Mouse (Mus musculus) heart, postnatal 25 days (tissue): ENCODE data around the gene Doc2b. TPM values are rescaled to one million over a fixed set of nuclear protein-coding genes. Genes with fewer than 3 reads are reported as not detected.

Experiments
- DNase-seq: peaks from one replicate; pipeline ENCODE4 v3.0.0; 2022; ENCODE audit warnings: low spot score
- intact Hi-C: fragments of 180-260 bp; cut with DNase I; formaldehyde crosslinking; loops from one replicate; pipeline ENCODE4 v1.15.1; 2025
- total RNA-seq, 2 experiments: library from RNA; stranded (reverse); gene quantifications; 2 replicates each; pipeline ENCODE4 v1.2.3; 2021

Doc2b gene
- total RNA-seq, 2 experiments from 2014 or later = 0.14 to 0.42 TPM

DNA sequence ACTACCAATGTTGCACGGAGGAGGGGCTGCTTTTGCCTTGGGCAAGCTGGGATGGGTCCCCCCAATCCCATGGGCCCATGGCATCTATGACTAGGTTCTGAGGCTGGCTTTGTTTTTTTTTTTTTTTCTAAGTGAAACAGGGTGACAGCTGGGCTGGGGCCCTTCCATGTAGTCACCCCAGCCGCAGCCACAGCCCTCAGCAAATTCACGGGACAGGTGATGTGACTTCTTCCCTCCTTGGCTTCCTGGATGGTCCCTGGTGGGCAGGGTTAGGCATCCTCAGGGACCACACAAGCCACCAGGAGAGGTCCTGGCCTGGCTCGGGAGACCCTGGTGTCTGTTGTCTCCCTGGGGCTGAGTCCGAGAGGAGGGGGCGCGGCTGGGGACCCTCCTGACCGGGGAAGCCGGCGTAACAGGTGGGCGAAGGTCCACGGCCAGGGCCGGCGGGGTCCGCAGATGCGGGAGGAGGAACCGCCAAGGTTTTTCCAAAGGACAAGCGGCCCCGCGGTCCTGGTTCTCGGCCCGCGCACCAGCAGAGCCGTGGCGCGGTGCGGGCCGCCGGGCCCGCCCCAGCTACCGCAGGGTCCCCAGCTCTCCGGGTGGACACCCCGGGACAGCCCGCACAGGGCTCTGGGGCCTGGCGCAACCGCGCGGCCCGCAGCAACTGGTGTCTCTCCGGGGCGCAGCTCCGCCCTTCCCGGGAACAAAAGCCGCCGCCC, 1.1 kb downstream of the Doc2b start:
- intact Hi-C loops = no loop called here
- DNase-seq = no peak

DNA sequence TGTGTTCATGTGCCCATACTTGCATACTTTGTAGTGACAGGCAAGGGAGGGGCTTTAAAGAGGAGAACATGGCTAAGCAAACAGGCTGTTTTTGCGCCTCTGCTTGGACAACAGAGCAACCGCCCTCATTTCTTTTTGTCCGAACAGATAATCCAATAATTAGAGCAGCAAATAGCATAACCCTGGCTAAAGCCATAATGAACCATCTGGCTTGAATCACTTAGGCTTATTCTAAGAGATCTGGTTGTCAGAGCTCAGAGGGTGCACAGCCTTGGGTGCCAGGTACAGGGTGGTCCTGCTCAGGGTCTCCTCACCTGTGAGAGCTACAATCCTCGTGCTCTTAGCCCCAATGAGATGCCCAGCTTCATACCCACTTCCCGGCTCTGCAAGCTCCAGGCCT, 2.5 kb downstream of the Doc2b start:
- intact Hi-C loops = no loop called here
- no peak for DNase-seq

DNA sequence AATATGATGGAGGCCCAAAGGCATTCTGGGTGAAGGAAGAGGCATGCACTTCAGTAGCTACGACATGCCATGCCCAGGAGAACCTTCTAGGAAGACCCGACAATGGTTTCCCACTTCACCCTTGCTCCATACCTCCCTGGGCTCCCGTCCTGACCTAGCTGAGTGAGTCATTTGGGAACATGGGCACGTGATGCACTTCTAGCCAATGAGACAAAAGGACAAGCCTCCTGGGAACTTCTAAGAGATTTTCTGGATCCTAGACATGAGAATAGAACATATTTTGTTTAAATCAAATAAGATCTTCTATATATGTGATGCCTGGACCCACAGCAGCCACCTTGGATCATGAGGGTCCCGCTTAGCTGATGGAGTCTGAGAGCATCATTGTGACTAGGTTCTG, 3.3 kb downstream of the Doc2b start:
- DNase-seq = no peak
- intact Hi-C loops = no loop called here

DNA sequence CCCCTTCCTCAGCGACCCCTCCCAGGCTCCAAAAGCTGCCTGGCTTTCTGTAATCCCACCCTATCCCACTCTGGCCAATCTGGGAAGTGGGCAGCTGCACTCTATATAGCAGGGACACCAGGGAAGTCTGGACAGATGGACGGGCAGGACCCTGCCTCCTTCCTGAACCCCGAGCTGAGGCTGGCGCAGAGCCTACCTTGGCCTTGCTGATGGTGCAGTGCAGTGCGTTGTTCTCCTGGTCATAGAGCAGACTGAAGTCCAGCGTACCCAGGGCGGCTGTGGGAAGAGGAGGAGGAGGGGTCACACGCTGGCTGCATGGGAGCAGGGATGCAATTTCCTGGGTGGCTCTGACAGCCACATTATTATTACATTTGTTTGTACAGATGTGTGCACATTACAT, 10.0 kb downstream of the Doc2b start:
- intact Hi-C loops = loop anchor here (2.0 kb wide), 1 partner anchor 125 kb away; no protein-coding TSS in a partner anchor
- no peak for DNase-seq

DNA sequence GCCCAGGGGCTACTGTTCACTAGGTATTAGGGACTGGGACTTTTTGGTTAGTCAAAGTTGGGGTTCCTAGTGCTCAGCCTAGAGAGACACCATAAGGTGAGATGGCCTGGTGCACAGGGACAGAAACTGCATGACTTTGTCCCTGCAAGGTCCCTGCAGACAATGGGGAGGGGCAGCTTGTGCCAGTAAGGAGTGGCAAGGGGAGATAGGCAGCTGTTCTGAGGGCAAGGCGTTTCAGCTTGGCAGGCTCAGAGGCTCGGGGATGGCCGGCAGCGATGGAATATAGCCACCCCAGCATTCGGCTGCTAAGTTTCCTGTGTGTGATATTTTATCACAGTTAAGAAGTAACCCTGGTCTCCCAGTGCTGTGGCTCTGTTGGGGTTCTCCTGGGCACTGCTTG, 12.1 kb downstream of the Doc2b start:
- intact Hi-C loops = loop anchor here (2.0 kb wide), 2 partner anchors 127 to 183 kb away; no protein-coding TSS in a partner anchor

DNA sequence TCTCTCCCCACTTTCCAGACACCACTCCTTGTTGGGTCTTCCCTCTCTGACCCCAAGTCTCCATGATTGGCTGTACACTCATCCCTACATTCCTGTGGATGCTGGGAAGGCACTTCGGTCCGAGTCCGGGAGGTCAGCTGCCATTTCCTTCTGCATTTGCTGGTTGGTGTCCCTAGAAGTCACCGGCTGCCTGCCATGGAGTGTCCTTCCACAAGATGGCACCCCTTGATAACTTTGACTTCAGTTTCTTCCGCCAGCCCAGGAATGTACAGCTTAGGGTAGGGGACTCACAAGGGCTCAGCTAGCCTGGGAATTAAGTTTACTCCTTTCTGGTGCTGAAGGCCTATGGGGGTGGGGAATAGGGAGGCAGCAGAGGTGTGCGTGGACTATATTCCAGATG, 13.9 kb downstream of the Doc2b start:
- peak; percentile 23 for DNase-seq
- intact Hi-C loops = loop anchor here (2.0 kb wide), 2 partner anchors 185 to 385 kb away; no protein-coding TSS in a partner anchor

More for the DNA sequence above, 12.1 kb downstream of the Doc2b start:
- DNase-seq = no peak

DNA sequence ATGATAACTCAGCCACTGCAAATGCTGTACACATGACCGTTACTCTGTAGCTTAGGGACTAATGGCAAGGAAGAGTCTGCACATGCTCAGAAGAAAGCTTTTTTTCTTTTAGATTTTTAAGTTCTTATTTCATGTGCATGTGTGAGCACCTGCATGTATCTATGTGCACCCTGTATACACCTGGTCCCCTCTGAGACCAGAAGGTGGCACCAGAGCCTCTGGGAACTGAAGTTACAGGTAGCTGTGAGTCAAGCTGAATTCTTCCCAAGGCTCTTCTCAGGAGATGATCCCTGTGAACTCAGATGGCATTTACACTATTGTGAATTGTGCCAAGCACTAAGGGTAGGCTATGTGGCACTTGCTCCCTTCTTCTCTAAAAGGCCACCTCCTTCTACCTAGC, 19.9 kb downstream of the Doc2b start:
- intact Hi-C loops = no loop called here
- no peak for DNase-seq

DNA sequence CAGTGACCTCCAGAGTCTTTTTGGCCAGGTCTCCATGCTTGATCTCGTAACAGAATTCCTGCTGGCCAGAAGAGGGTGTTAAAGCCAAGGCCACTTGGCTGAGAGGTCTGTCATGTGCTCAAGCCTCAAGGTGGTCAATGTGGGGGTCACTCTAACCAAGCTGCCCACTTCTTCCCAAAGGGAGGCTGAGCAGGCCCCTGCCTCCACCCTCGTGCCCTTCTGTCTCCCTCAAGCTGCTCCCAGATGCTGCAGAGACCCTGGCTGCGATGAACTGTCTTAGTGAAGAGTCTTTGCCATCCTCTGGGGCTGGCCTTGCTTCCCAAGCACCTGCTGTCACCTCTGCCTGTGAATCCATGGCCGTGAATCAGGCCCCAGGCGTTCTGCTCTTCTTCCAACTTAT, 23.3 kb downstream of the Doc2b start:
- intact Hi-C loops = no loop called here
- no peak for DNase-seq

DNA sequence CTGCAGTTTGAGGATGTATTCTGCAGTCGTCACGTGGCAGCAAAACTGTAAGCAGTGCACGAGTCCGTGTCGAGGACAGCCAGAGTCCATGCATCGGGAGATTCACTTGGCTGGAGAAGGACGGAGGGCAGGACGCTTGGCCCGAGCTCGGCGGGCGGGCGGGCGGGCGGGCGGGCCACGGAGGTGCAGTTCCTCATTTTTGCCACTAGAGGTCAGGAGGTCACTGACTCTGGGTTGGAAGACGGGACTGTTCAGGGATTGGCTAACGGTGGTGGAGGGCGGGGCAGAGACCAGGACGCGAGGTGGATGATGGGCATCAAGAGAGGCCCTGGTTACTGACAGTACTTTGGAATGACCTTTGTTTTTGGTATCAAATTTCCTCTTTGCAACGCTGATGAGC, 26.6 kb downstream of the Doc2b start:
- DNase-seq = peak; percentile 69
- intact Hi-C loops = loop anchor here (5.0 kb wide), 1 partner anchor 52 kb away; no protein-coding TSS in a partner anchor

DNA sequence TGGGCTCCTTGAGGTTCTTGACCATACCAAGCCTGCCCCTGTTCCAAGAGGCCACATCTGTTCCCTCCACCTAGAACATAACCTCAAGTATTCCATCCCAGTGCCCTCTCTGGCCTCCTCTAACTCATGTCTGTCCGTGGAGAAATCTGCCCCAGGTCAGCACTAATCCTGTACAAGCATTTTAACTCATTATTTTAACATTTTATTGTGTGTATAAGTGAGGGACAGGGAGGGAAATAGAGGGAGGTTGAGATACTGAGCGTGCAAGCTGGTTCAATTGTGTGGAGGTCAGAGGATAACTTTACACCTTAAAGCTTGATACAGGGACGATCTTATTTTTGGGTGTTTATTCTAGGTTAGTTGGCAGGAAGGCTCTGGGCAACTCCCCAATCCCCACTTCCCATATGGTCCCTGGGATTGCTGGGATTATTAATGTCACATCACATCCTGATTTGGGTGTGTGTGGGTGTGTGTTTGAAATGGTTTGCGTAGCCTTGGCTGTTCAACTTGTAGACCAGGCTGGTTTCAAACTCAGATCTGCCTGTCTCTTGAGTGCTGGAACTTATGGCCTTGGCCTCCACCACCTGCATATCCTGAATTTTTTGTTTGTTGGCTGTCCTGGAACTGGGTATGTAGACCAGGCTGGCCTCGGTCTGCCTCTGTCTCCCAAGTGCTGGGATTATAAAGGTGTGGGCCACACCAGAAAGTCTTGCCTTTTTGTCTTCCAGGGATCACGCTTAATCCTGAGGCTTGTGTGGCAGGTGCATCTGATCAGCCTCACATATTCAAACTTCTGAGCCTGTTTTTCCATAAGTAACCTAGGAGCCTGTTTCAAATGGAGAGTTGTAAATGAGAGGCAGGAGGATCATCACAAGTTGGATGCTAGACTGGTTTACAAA, 27.5 kb downstream of the Doc2b start:
- no peak for DNase-seq
- intact Hi-C loops = loop anchor here (5.0 kb wide), 1 partner anchor 51 kb away; no protein-coding TSS in a partner anchor

DNA sequence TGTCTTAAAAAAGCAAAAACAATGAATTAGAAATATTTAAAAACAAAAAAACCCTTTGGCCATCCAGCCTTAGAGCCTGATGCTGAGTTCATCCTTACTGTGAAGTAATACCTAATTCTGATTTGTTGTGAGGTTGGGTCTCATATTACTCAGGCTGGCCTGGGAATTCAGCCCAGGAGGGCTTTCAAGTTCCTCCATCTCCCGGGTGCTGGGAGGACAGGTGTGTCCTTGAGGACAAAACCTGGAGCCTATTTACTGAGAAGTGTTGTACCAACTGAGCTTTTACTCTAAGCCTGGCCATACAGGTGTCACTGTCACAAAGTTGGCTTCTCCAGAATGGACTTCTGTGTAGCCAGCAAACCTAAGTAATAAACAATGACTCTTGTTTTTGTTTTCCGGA, 28.8 kb downstream of the Doc2b start:
- no peak for DNase-seq
- intact Hi-C loops = loop anchor here (5.0 kb wide), 1 partner anchor 50 kb away; no protein-coding TSS in a partner anchor

DNA sequence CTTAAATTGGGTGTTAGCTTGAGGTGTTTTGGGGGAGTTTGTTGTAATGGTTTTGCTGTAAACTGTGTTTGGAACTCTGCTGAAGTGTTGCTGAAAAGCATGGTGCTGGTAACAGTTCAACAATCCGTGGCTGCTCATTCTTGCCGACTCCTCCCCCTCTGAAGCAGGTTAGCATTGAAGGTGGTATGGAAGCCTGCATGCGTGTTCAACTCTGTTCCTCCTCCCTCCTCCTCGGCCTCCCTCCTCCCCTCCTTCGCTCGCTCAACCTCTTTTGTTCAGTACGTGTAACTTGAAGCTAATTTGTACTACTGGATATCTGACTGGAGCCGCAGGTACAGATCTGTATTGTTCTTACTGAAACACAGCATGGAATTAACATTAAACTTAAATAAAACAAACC, 30.7 kb downstream of the Doc2b start:
- intact Hi-C loops = loop anchor here (5.0 kb wide), 1 partner anchor 48 kb away; no protein-coding TSS in a partner anchor
- no peak for DNase-seq

DNA sequence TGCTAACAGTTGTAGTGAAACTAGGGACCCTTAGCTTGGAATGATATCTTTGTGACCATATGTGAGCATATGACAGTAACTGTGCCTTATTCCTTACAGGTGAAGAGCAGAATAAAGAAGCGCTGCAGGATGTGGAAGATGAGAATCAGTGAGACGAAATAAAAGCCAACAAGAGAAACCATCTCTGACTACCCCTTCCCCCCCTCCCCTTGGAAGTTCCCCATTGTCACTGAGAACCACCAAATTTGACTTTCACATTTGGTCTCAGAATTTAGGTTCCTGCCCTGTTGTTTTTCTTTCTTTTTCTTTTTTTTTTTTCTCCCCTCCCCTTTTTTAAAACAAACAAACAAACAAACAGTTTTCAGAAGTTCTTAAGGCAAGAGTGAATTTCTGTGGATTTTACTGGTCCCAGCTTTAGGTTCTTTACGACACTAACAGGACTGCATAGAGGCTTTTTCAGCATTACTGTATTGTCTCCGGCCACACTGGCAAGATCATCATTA, 31.3 kb downstream of the Doc2b start:
- intact Hi-C loops = loop anchor here (5.0 kb wide), 1 partner anchor 47 kb away; no protein-coding TSS in a partner anchor
- no peak for DNase-seq

DNA sequence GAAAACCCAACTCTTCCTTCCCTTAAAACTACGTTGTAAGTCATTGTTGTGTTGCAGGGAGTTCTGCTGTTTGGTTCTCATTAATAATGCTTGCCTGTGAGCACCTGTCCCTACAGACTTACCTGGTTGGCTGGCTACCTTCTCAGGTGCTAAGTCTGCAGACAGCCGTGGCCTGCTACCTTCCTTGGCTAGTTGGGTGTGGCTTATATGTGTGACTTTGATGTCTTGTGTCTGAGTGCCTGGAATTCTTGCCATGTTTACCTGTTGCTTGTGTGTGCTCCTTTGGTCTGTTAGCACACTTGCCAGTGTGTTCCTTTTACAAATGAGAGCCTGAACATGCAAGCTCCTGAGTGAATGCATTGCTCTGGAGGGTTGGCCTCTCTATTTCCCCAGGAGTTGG, 33.1 kb downstream of the Doc2b start:
- intact Hi-C loops = no loop called here
- DNase-seq = no peak

DNA sequence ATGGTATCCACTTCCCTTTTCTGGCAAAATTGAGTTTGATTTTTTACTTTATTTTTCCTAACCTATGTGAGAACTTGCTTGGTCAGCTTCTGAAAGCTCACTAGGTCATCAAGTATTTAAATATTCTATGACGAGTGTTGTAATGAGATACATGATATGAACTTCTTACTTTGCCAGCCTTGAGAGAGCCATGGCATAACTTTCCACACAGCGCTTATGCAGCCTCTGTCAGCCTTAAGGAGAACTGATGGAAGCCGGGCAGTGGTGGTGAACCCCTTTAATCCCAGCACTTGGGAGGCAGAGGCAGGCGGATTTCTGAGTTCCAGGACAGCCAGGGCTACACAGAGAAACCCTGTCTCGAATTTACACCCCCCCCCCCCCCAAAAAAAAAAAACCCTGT, 35.1 kb downstream of the Doc2b start:
- DNase-seq = no peak
- intact Hi-C loops = no loop called here

DNA sequence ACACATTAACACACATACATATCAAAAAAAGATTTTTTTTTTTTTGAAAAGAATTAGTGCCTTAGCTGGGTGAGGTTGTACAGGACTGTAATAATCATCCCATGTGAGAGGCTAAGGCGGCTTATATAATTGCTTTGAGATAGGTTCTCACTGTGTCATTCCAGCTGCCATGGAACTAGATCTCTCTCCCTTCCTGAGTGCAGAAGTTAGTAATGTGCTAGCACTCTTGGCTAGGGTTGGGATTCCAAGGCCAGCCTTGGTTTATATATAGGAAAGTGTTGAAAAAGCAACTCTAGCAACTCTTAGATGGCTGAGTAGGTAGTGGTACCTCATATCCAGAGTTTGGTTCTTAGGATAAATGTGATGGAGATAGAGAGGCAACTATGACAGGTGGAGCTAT, 37.3 kb downstream of the Doc2b start:
- no peak for DNase-seq
- intact Hi-C loops = no loop called here

DNA sequence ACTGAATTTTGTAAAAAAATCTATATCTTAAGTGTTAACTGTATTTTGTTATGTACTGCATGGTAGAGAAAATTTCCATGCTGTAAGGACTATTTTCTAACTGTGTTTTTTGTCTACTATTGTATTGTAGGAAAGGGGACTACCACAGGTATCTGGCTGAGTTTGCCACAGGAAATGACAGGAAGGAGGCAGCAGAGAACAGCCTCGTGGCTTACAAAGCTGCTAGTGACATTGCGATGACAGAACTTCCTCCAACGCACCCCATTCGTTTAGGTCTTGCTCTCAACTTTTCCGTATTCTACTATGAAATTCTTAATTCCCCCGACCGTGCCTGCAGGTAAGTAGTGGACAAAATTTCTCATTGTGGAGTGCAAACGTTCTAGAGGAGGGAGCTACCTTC, 39.2 kb downstream of the Doc2b start:
- no peak for DNase-seq
- intact Hi-C loops = no loop called here

DNA sequence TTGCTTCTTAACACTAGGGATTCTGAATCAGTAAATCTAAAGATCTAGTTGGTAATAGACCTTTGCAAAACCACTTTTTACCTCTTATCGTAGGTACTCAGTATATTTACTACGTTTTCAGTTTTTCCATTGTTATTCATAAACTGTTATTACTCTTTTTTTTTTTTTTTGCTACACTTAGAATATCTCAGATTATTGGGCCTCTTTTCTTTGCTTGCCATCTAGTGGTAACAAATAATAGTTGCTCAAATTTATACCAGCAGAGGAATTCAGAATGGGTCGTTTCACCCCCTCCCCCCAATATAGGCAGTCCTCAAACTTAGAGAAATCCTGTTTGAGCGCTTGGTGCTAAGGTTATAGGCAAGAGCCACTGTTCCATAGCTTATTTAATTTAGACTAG, 44.8 kb downstream of the Doc2b start:
- intact Hi-C loops = loop anchor here (2.0 kb wide), 1 partner anchor 14 kb away; no protein-coding TSS in a partner anchor
- no peak for DNase-seq

DNA sequence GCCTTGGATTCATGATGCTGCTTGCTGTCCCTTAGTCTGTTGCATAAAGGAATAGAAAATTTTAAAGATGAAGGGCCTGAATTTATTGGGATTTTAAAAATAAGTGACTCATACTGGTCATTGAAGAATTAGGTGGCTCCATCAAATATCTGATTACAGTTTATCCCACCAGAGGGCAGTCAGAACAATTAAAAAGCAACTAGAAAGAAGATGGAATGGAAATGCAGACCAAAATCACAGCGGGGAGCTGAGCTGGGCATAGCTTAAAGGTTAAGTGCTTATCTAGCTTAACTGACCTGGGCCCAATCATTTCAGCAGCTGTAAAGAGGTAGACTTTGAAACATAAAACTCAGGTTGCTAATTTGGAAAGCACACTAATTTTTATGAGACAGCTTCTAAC, 45.3 kb downstream of the Doc2b start:
- intact Hi-C loops = loop anchor here (2.0 kb wide), 1 partner anchor 14 kb away; no protein-coding TSS in a partner anchor
- no peak for DNase-seq

DNA sequence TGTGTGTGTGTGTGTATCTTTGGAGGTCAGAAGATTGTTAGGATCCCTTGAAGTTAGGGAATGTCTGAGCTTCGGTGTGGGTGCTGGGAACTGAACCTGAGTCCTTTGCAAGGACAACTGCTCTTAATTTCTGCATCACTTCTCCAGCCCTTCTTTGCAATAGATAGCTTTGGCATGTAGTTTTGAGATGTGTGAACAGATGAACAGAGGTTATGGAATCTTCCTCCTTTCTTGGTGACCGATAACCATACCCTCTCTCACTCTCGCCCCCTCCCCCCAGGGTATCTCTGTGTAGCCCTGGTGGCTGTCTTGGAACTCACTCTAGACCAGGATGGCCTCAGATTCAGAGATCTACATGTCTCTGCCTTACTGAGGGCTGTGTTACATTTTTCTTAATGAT, 51.1 kb downstream of the Doc2b start:
- intact Hi-C loops = no loop called here
- DNase-seq = no peak

DNA sequence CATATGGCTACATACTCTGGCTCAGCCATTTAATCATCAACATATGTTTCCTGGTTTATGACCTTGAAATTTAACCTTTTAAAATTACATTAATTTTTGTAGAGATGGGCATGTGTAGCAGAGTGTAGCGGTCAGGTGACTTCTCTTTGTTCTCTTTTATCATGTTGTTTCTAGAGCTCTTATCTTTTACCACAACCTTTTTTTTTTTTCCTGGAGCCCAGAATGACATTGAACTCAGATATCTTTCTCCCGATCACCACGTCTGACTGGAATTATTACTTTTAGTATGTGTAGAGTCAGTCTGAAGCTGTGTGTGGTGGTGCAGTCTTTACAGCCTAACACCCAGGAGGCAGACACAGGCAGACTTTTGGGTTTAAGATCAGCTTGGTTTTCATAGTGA, 54.2 kb downstream of the Doc2b start:
- DNase-seq = no peak
- intact Hi-C loops = no loop called here
